In the genomic region with DNA sequence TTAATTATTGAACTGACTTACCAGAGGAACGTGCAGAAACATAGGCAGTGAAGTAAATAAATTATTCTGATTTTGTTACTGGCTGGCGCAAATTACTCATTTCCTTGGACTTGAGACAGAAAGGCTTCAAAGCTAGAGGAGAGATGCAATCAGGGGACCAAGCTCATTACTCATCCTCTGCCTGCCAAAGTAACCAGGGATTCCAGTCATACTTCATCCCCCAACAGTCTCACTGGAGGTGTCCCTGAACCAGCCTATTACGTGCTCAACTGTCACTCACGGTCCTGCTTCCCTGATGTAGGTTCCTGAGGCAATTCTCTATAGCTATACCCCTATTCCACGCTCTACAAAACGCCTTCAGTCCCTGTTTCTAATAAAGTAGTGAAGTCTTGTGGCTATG, we compare ENCODE assay signal across 12 mouse cellular contexts.
"Had no signal": no experiment of that assay in that cellular context is flagged by ENCODE, and none has a peak within 500 bp of the region (broad histone marks: within the 10 kb centered on the region; RNA-seq: fewer than 3 reads in every experiment).

No protein-coding gene starts in this region.

- H3K36me3 ChIP-seq: liver, embryonic 15.5 days; midbrain, embryonic 10.5 days; neural tube, embryonic 15.5 days had no signal

- H3K9ac ChIP-seq: liver, embryonic 15.5 days; lung, embryonic 14.5 days; neural tube, embryonic 15.5 days had no signal

- H3K4me1 ChIP-seq: liver, embryonic 15.5 days; midbrain, embryonic 10.5 days had no signal

- H3K9me3 ChIP-seq: liver, embryonic 15.5 days; midbrain, embryonic 10.5 days; neural tube, embryonic 15.5 days had no signal

- H3K27me3 ChIP-seq: liver, embryonic 15.5 days; neural tube, embryonic 15.5 days had no signal

- H3K4me3 ChIP-seq: liver, embryonic 15.5 days; midbrain, embryonic 10.5 days; myocyte; neural tube, embryonic 15.5 days had no signal

- H3K4me2 ChIP-seq: liver, embryonic 11.5 days; liver, embryonic 15.5 days; lung, embryonic 14.5 days; neural tube, embryonic 15.5 days had no signal

- DNase-seq: kidney, postnatal 25 days; lung, embryonic 14.5 days; lung, postnatal 10 days; lung, postnatal 4 days; midbrain, embryonic 14.5 days; thymus, adult 18-20 months; thymus, postnatal 14 days had no signal

- H3K27ac ChIP-seq: liver, embryonic 15.5 days; midbrain, embryonic 10.5 days; neural tube, embryonic 15.5 days had no signal
